Mouse (Mus musculus): ENCODE measurements at regions not wholly inside any gene's neighbourhood (a gene's known extent, or its start where the extent isn't known, plus 50 kb on each side); places are given as distances from the start of the nearest gene placed in this dataset.
"Not testable (repeated sequence)": the region's sequence is repeated elsewhere in the genome, so short reads cannot be mapped to it uniquely, and the experiment has no call there.

GRCm38 (mm10) chr2:160507371-160507770 lies 138.3 kb upstream of the Top1 start:
- DNase-seq (ENCODE audit: low spot score in 2 of 2), result no peak

- no peak for DNase-seq (ENCODE audit: low spot score in 2 of 2)
These were observed 137.7 kb upstream of the Top1 start for GRCm38 (mm10) chr2:160507816-160508564.

GRCm38 (mm10) chr2:160510159-160510558 lies 135.5 kb upstream of the Top1 start:
- no peak for DNase-seq (ENCODE audit: low spot score in 2 of 2)

- peak; percentile 41 to 42 for DNase-seq (ENCODE audit: low spot score in 2 of 2)
These were observed 134.9 kb upstream of the Top1 start for GRCm38 (mm10) chr2:160510635-160511421.

- DNase-seq (ENCODE audit: low spot score in 2 of 2), result no peak
These were observed 130.1 kb upstream of the Top1 start for GRCm38 (mm10) chr2:160515621-160516020.

- no peak for DNase-seq (ENCODE audit: low spot score in 2 of 2)
These were observed 129.2 kb upstream of the Top1 start for GRCm38 (mm10) chr2:160516526-160516925.

- DNase-seq (ENCODE audit: low spot score in 2 of 2), result peak; percentile 58 to 60
These were observed 120.1 kb upstream of the Top1 start for GRCm38 (mm10) chr2:160525301-160526205.

GRCm38 (mm10) chr2:160526377-160527125 lies 119.1 kb upstream of the Top1 start:
- no peak for DNase-seq (ENCODE audit: low spot score in 2 of 2)

GRCm38 (mm10) chr2:160529306-160529705 lies 116.4 kb upstream of the Top1 start:
- DNase-seq (ENCODE audit: low spot score in 2 of 2), result peak; percentile 45 to 63

- peak; percentile 14 to 58 for DNase-seq (ENCODE audit: low spot score in 2 of 2)
These were observed 115.3 kb upstream of the Top1 start for GRCm38 (mm10) chr2:160530377-160530776.

- DNase-seq (ENCODE audit: low spot score in 2 of 2), result no peak
These were observed 108.4 kb upstream of the Top1 start for GRCm38 (mm10) chr2:160537319-160537719.

- no peak for DNase-seq (ENCODE audit: low spot score in 2 of 2)
These were observed 100.2 kb upstream of the Top1 start for GRCm38 (mm10) chr2:160545527-160545926.

GRCm38 (mm10) chr2:160552121-160552669 lies 93.5 kb upstream of the Top1 start:
- DNase-seq (ENCODE audit: low spot score in 2 of 2), result no peak

- no peak for DNase-seq (ENCODE audit: low spot score in 2 of 2)
These were observed 84.0 kb upstream of the Top1 start for GRCm38 (mm10) chr2:160561711-160562110.

- DNase-seq (ENCODE audit: low spot score in 2 of 2), result no peak
These were observed 77.9 kb upstream of the Top1 start for GRCm38 (mm10) chr2:160567813-160568212.

GRCm38 (mm10) chr2:160569496-160569895 lies 76.2 kb upstream of the Top1 start:
- no peak for DNase-seq (ENCODE audit: low spot score in 2 of 2)

- peak; percentile 25 to 73 for DNase-seq (ENCODE audit: low spot score in 2 of 2)
These were observed 67.0 kb upstream of the Top1 start for GRCm38 (mm10) chr2:160578384-160579320.

GRCm38 (mm10) chr2:160580250-160580649 lies 65.4 kb upstream of the Top1 start:
- DNase-seq (ENCODE audit: low spot score in 2 of 2), result no peak

GRCm38 (mm10) chr2:160581029-160581428 lies 64.7 kb upstream of the Top1 start:
- DNase-seq (ENCODE audit: low spot score in 2 of 2), result no peak

GRCm38 (mm10) chr2:160583034-160583433 lies 62.7 kb upstream of the Top1 start:
- not testable (repeated sequence) for DNase-seq (ENCODE audit: low spot score in 2 of 2)

Data from heart, adult 9 months (tissue).